ENCODE assay signal across 22 mouse cellular contexts in genomic region chr6:139760978-139761377, GRCm38 (mm10).
DNase-seq lines count a peak whose midpoint lies in the region; ATAC-seq lines count a peak whose summit lies in the region.
"Had no signal": no experiment of that assay in that cellular context is flagged by ENCODE, and none has a peak within 500 bp of the region (broad histone marks: within the 10 kb centered on the region; RNA-seq: fewer than 3 reads in every experiment).

No protein-coding gene starts in this region.

- no peaks in the 10 kb centered on the region for H3K9me3 ChIP-seq in forebrain, embryonic 13.5 days (replicated peaks)
- no peaks in the 10 kb centered on the region for H3K9me3 ChIP-seq in forebrain, embryonic 12.5 days
- H3K9me3 ChIP-seq in forebrain, embryonic 15.5 days: no peaks in the 10 kb centered on the region
- no peaks in the 10 kb centered on the region for H3K9me3 ChIP-seq in midbrain, embryonic 13.5 days
- H3K9me3 ChIP-seq: embryonic facial prominence, embryonic 12.5 days; heart, embryonic 15.5 days; neural tube, embryonic 13.5 days had no signal

- H3K36me3 ChIP-seq in forebrain, embryonic 13.5 days (ENCODE audit: poor library complexity, severe bottlenecking): no peaks in the 10 kb centered on the region
- H3K36me3 ChIP-seq in forebrain, embryonic 12.5 days (replicated peaks): no peaks in the 10 kb centered on the region
- no peaks in the 10 kb centered on the region for H3K36me3 ChIP-seq in forebrain, embryonic 15.5 days
- no peaks in the 10 kb centered on the region for H3K36me3 ChIP-seq in midbrain, embryonic 13.5 days
- H3K36me3 ChIP-seq: embryonic facial prominence, embryonic 12.5 days; heart, embryonic 15.5 days; neural tube, embryonic 13.5 days had no signal

- peaks cover 13% of the 10 kb centered on the region for H3K4me1 ChIP-seq in forebrain, embryonic 13.5 days
- H3K4me1 ChIP-seq in forebrain, embryonic 12.5 days: peaks cover 13% of the 10 kb centered on the region; the same call in 1 of the 2 replicates
- H3K4me1 ChIP-seq in forebrain, embryonic 15.5 days: no peaks in the 10 kb centered on the region; the same call in 1 of the 2 replicates
- H3K4me1 ChIP-seq in midbrain, embryonic 13.5 days (replicated peaks): peaks cover 15% of the 10 kb centered on the region
- H3K4me1 ChIP-seq: heart, embryonic 15.5 days; neural tube, embryonic 13.5 days had no signal

- H3K4me2 ChIP-seq in forebrain, embryonic 13.5 days: no peak overlapping the region
- H3K4me2 ChIP-seq in forebrain, embryonic 12.5 days: no peak overlapping the region
- H3K4me2 ChIP-seq in forebrain, embryonic 15.5 days (replicated peaks): peak overlapping the region; percentile 15; the same call in 1 of the 2 replicates
- peak overlapping the region; percentile 21; the same call in 1 of the 2 replicates for H3K4me2 ChIP-seq in midbrain, embryonic 13.5 days (replicated peaks)
- H3K4me2 ChIP-seq: embryonic facial prominence, embryonic 12.5 days; heart, embryonic 15.5 days; liver, embryonic 11.5 days; neural tube, embryonic 13.5 days had no signal

- peak overlapping the region; percentile 40; the same call in 1 of the 2 replicates for H3K27ac ChIP-seq in forebrain, embryonic 13.5 days
- no peak overlapping the region for H3K27ac ChIP-seq in forebrain, embryonic 12.5 days
- peak overlapping the region; percentile 46; the same call in 1 of the 2 replicates for H3K27ac ChIP-seq in forebrain, embryonic 15.5 days (replicated peaks)
- 0 out of 2 replicates have a peak overlapping the region, but pooled peaks have one; percentile 44 for H3K27ac ChIP-seq in midbrain, embryonic 13.5 days
- H3K27ac ChIP-seq: embryonic facial prominence, embryonic 12.5 days; gastrocnemius, adult 2 months; heart, embryonic 15.5 days; kidney, postnatal 0 days; neural tube, embryonic 13.5 days had no signal

- H3K27me3 ChIP-seq in forebrain, embryonic 13.5 days: no peaks in the 10 kb centered on the region
- no peaks in the 10 kb centered on the region for H3K27me3 ChIP-seq in forebrain, embryonic 12.5 days
- no peaks in the 10 kb centered on the region for H3K27me3 ChIP-seq in forebrain, embryonic 15.5 days
- no peaks in the 10 kb centered on the region for H3K27me3 ChIP-seq in midbrain, embryonic 13.5 days
- H3K27me3 ChIP-seq: CH12.LX; embryonic facial prominence, embryonic 12.5 days; heart, embryonic 15.5 days; neural tube, embryonic 13.5 days had no signal

- ATAC-seq in forebrain, embryonic 13.5 days: peak; percentile 51
- no peak for ATAC-seq in forebrain, embryonic 12.5 days (ENCODE audit: low FRiP score)
- ATAC-seq in forebrain, embryonic 15.5 days (replicated peaks): no peak; the same call in 1 of the 2 replicates
- ATAC-seq in midbrain, embryonic 13.5 days: peak; percentile 63; the same call in 1 of the 2 replicates
- ATAC-seq in erythroid progenitor cell, adult 5-6 weeks (replicated peaks; ENCODE audit: low FRiP score, poor library complexity, severe bottlenecking): no peak

- 30% methylated on average over 4 of the region's 4 CpGs for WGBS in forebrain, embryonic 13.5 days
- 35% methylated on average over 4 of the region's 4 CpGs for WGBS in forebrain, embryonic 12.5 days
- 19% methylated on average over 4 of the region's 4 CpGs for WGBS in forebrain, embryonic 15.5 days
- WGBS in midbrain, embryonic 13.5 days: 20% methylated on average over 4 of the region's 4 CpGs

- no peak overlapping the region for H3K9ac ChIP-seq in forebrain, embryonic 13.5 days
- no peak overlapping the region for H3K9ac ChIP-seq in forebrain, embryonic 12.5 days
- no peak overlapping the region for H3K9ac ChIP-seq in forebrain, embryonic 15.5 days (replicated peaks)
- no peak overlapping the region for H3K9ac ChIP-seq in midbrain, embryonic 13.5 days (replicated peaks)
- H3K9ac ChIP-seq: embryonic facial prominence, embryonic 12.5 days; heart, embryonic 15.5 days; neural tube, embryonic 13.5 days had no signal

- H3K4me3 ChIP-seq in forebrain, embryonic 13.5 days: no peak overlapping the region
- H3K4me3 ChIP-seq in forebrain, embryonic 12.5 days (replicated peaks): no peak overlapping the region
- H3K4me3 ChIP-seq in forebrain, embryonic 15.5 days: no peak overlapping the region
- no peak overlapping the region for H3K4me3 ChIP-seq in midbrain, embryonic 13.5 days (replicated peaks)
- H3K4me3 ChIP-seq: embryonic facial prominence, embryonic 12.5 days; gastrocnemius, adult 2 months; heart, embryonic 15.5 days; neural tube, embryonic 13.5 days had no signal

- peak; percentile 21 for DNase-seq in brain, adult 2 months (ENCODE audit: low read depth, low spot score)
- no peak for DNase-seq in urinary bladder, postnatal 10 days (ENCODE audit: low spot score)
- DNase-seq: adrenal gland, postnatal 25 days; cerebellum, adult 8-10 months; gastrocnemius, adult 2 months; heart, adult 11 months; kidney, adult 18-20 months; lung, adult 18-20 months; lung, postnatal 14 days; right cerebral cortex, postnatal 14 days; thymus, adult 2 months had no signal

Comparison
In these comparisons a context has a peak if more than half of its experiments do, and no peak if none do; other contexts are left out.
1. ATAC-seq: peak in forebrain, embryonic 13.5 days (single experiment) and midbrain, embryonic 13.5 days (single experiment); none in forebrain, embryonic 12.5 days (single experiment), forebrain, embryonic 15.5 days (single experiment) and erythroid progenitor cell, adult 5-6 weeks (single experiment).
2. H3K4me2 ChIP-seq: peak in forebrain, embryonic 15.5 days (single experiment) and midbrain, embryonic 13.5 days (single experiment); none in forebrain, embryonic 13.5 days (single experiment) and forebrain, embryonic 12.5 days (single experiment).